Mouse (Mus musculus) yolk sac, embryonic 10.5 days (tissue): ENCODE measurements around the gene Lpcat1.

Experiments
- DNase-seq: peaks from one replicate; pipeline ENCODE4 v3.0.0-alpha.2; 2017; ENCODE audit warnings: low spot score

The Lpcat1 gene

DNA sequence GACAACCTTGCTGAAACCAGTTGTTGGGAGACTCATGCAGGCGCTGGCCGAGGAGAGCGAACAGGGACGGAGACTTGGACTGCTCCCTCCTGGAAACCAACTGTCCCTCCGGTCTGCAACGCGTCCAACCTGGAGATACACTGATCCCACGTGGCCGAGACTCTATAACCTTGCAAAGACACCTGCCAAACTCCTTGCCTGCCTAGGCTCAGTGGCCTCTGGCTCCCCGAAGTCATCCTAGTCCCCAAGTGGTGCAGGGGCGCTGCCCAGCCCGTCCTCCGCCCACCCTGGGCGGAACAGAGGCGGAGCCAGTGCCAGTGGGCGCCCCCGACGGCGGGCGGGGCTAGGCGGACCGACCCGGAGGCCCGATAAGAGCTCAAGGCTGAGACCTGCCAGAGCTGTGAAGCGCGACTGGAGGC lies 69.4 kb downstream of the Lpcat1 start, which contains the start of gene Slc6a3:
Gene Slc6a3 (plus strand): TSS at position 345 of the 419 bp plus-strand sequence.
- DNase-seq = peak; percentile 64

DNA sequence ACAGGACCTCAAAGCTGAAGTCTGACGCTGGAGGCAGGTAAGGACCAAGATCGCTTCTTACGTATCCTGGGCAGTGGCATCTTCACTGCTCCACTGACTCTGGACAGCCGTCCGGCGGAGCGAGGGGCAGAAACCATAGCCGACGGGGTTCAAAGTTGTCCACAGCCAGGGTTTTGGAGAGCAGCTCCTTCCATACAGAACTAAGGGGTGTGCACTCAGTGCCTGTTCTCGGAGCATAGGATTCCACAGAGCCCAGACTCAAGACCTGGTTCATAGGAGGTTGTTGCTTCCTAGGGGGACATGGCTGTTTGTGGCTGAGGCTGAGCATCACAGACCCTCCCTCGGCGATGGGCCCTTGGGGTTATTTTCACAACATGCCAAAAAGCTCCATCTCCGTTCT lies 69.8 kb downstream of the Lpcat1 start:
- DNase-seq = no peak

DNA sequence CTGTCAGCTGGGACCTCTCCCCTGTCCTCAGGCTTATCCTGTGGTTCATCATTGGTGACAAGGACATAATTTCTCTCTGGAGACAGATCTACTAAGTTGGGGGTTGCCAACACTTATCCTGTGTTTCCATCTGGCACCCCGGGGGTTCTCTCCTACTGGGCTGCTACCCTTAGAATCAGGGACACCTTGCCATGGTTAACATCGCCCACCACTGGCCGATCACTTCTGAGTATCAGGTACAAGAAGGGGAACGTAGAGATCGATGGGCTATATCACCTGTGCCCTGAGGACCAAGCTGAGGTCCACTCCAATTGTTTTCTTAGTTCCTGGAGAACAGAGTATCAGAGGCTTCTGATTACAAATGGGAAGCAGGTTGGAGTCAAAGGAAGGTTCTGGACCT lies 97.2 kb downstream of the Lpcat1 start:
- DNase-seq = no peak
